Mouse (Mus musculus): ENCODE results near the gene Slc25a18.

Slc25a18 gene

GRCm38 (mm10) chr6:120773149-120773628, at the start of gene Slc25a18:
TSS of gene Slc25a18 (plus strand) at chr6:120773578.
- no peak for DNase-seq

- DNase-seq = no peak
These were observed 47.4 kb upstream of the Slc25a18 start for GRCm38 (mm10) chr6:120725986-120726385.

- no peak for DNase-seq
These were observed 37.4 kb upstream of the Slc25a18 start for GRCm38 (mm10) chr6:120736011-120736410.

- DNase-seq = no peak
These were observed 36.8 kb upstream of the Slc25a18 start for GRCm38 (mm10) chr6:120736566-120736965.

- no peak for DNase-seq
These were observed 30.2 kb upstream of the Slc25a18 start for GRCm38 (mm10) chr6:120743130-120743529.

- DNase-seq = no peak
These were observed 29.1 kb upstream of the Slc25a18 start for GRCm38 (mm10) chr6:120744266-120744665.

GRCm38 (mm10) chr6:120746416-120746815, 27.0 kb upstream of the Slc25a18 start:
- DNase-seq = no peak

- no peak for DNase-seq
These were observed 12.2 kb upstream of the Slc25a18 start for GRCm38 (mm10) chr6:120761151-120761550.

- no peak for DNase-seq
These were observed 3.4 kb upstream of the Slc25a18 start for GRCm38 (mm10) chr6:120769972-120770371.

- no peak for DNase-seq
These were observed 2.0 kb upstream of the Slc25a18 start for GRCm38 (mm10) chr6:120771366-120771765.

- DNase-seq = no peak
These were observed 1.4 kb upstream of the Slc25a18 start for GRCm38 (mm10) chr6:120772025-120772424.

- DNase-seq = no peak
These were observed 385 bp downstream of the Slc25a18 start for GRCm38 (mm10) chr6:120773763-120774162.

- no peak for DNase-seq
These were observed 2.9 kb downstream of the Slc25a18 start for GRCm38 (mm10) chr6:120776286-120776685.

GRCm38 (mm10) chr6:120777533-120777932, 4.2 kb downstream of the Slc25a18 start:
- no peak for DNase-seq

- peak; percentile 19 for DNase-seq
These were observed 4.8 kb downstream of the Slc25a18 start for GRCm38 (mm10) chr6:120778226-120778625.

- no peak for DNase-seq
These were observed 9.6 kb downstream of the Slc25a18 start for GRCm38 (mm10) chr6:120782948-120783347.

GRCm38 (mm10) chr6:120784351-120784750, 11.0 kb downstream of the Slc25a18 start:
- no peak for DNase-seq

- no peak for DNase-seq
These were observed 14.8 kb downstream of the Slc25a18 start for GRCm38 (mm10) chr6:120788068-120788607.

GRCm38 (mm10) chr6:120788904-120789303, 15.5 kb downstream of the Slc25a18 start:
- DNase-seq = no peak

- no peak for DNase-seq
These were observed 16.8 kb downstream of the Slc25a18 start for GRCm38 (mm10) chr6:120790153-120790552.

GRCm38 (mm10) chr6:120790717-120791116, 17.3 kb downstream of the Slc25a18 start:
- no peak for DNase-seq

GRCm38 (mm10) chr6:120792947-120793346, 19.6 kb downstream of the Slc25a18 start:
- DNase-seq = no peak

GRCm38 (mm10) chr6:120795422-120796086, 22.2 kb downstream of the Slc25a18 start:
- no peak for DNase-seq

- DNase-seq = no peak
These were observed 22.7 kb downstream of the Slc25a18 start for GRCm38 (mm10) chr6:120796111-120796510.

- no peak for DNase-seq
These were observed 24.6 kb downstream of the Slc25a18 start for GRCm38 (mm10) chr6:120798019-120798418.

Data from kidney, adult 18-20 months (tissue).